Mouse (Mus musculus): ENCODE measurements around the gene Slc7a10.

GRCm38 (mm10) chr7:35150860-35151259 is 35.3 kb upstream of the Slc7a10 start:
- TF ChIP-seq MAZ (IDR thresholded peaks at IDR 0.05; ENCODE audit: low read depth, low read length) (no peak), EP300 (IDR thresholded peaks at IDR 0.05; ENCODE audit: low read length) (no peak), NRF1 (IDR thresholded peaks at IDR 0.05; ENCODE audit: low read depth, low read length) (no peak), HCFC1 (IDR thresholded peaks at IDR 0.05; ENCODE audit: low read depth, low read length) (no peak), CTCF (conservative IDR thresholded peaks at IDR 0.05 in 1 of 2, IDR thresholded peaks at IDR 0.05 in 1 of 2; ENCODE audit: low read depth in 2 of 2, low read length in 2 of 2) (no peak), POLR2A (IDR thresholded peaks at IDR 0.05; ENCODE audit: low read depth, low read length) (no peak), KAT2A (IDR thresholded peaks at IDR 0.05; ENCODE audit: insufficient replicate concordance, low read length) (no peak), MAFK (IDR thresholded peaks at IDR 0.05; ENCODE audit: insufficient replicate concordance, low read length) (no peak), ETS1 (conservative IDR thresholded peaks at IDR 0.05; ENCODE audit: low read depth, low read length) (no peak), CHD2 (IDR thresholded peaks at IDR 0.05; ENCODE audit: low read length) (no peak), NELFE (IDR thresholded peaks at IDR 0.05; ENCODE audit: low read depth, low read length) (no peak), USF2 (conservative IDR thresholded peaks at IDR 0.05; ENCODE audit: low read depth, low read length) (no peak)

All from CH12.LX (cell line).